Mouse (Mus musculus): ENCODE results near the gene Omp. TPM values are rescaled to one million over a fixed set of nuclear protein-coding genes. Genes with fewer than 3 reads are reported as not detected.

The Omp gene
- polyA plus RNA-seq, 1 experiment from 2014 or later, result 0.10 TPM

DNA sequence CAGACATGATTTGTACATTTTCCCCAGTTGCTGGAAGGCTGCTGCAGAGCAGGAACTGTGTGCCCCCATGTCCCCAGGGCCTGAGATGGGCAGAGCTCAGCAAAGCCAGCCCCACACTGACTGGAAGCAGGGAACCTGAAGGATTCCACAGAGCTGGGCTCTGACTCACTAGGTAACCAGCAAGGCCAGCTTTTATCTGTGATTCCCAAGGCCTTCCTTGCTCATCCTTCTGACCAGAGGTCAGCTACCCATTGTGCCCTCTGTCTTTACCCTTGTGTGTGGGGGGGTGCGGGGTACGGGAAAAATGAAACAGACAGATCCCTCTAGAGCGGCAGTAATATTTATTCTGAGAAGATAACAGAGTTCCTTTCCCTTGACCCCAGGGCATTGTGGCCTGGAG lies 24.1 kb downstream of the Omp start:
- H3K4me3 ChIP-seq, result no peak overlapping the region
- H3K4me1 ChIP-seq, result peaks cover 24% of the 10 kb centered on the region
- no peaks in the 10 kb centered on the region for H3K9me3 ChIP-seq (replicated peaks)
- H3K36me3 ChIP-seq, result no peaks in the 10 kb centered on the region
- H3K27ac ChIP-seq (replicated peaks), result no peak overlapping the region
- DNase-seq (ENCODE audit: low spot score), result no peak
- H3K27me3 ChIP-seq (ENCODE audit: low read depth, poor library complexity, severe bottlenecking), result no peaks in the 10 kb centered on the region; the same call in 1 of the 2 replicates
- WGBS, result 88% methylated on average over 3 of the region's 3 CpGs

DNA sequence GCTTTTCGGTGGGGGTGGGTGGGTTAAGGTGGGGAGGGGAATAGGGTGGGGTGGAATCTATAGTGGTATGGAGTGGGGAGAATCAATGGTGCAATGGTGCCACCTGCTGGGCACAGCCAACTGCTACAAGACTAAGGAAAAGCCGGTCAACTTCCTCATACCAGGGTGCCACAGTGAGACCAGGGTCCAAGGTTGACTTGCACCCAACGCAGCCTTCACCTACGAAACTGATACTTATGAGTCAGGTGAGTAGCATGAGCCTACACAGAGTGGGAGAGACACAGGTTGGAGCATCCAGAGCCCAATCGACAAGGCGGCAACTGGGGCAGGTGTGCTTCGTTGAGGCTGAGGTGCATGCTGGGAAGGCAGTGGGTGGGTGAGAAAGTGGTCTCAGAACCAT lies 25.0 kb downstream of the Omp start:
- Histone ChIP-seq H3K36me3 (no peaks in the 10 kb centered on the region), H3K9me3 (replicated peaks) (no peaks in the 10 kb centered on the region), H3K4me1 (peaks cover 25% of the 10 kb centered on the region), H3K27ac (replicated peaks) (no peak overlapping the region), H3K4me3 (peak overlapping the region; percentile 33), H3K27me3 (ENCODE audit: low read depth, poor library complexity, severe bottlenecking) (no peaks in the 10 kb centered on the region; the same call in 1 of the 2 replicates)
- 10% methylated on average over 7 of the region's 7 CpGs for WGBS
- peak; percentile 72 for DNase-seq (ENCODE audit: low spot score)

DNA sequence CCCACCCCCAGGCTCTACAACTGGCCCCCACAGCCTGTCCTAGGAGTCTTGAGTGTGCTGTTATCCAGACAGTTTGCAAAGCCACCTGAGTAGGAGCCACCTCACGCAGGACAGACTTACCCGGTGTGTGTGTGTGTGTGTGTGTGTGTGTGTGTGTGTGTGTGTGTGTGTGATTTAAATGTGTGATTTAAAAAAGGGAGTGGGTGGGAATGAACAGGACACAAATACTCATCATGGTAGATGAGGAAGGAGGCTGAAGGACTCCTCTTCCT lies 25.4 kb downstream of the Omp start:
- WGBS, result 86% methylated on average over 2 of the region's 2 CpGs
- peaks cover 25% of the 10 kb centered on the region for H3K4me1 ChIP-seq
- H3K27me3 ChIP-seq (ENCODE audit: low read depth, poor library complexity, severe bottlenecking), result no peaks in the 10 kb centered on the region; the same call in 1 of the 2 replicates
- no peak for DNase-seq (ENCODE audit: low spot score)
- H3K4me3 ChIP-seq, result no peak overlapping the region
- H3K36me3 ChIP-seq, result no peaks in the 10 kb centered on the region
- H3K27ac ChIP-seq (replicated peaks), result no peak overlapping the region
- no peaks in the 10 kb centered on the region for H3K9me3 ChIP-seq (replicated peaks)

DNA sequence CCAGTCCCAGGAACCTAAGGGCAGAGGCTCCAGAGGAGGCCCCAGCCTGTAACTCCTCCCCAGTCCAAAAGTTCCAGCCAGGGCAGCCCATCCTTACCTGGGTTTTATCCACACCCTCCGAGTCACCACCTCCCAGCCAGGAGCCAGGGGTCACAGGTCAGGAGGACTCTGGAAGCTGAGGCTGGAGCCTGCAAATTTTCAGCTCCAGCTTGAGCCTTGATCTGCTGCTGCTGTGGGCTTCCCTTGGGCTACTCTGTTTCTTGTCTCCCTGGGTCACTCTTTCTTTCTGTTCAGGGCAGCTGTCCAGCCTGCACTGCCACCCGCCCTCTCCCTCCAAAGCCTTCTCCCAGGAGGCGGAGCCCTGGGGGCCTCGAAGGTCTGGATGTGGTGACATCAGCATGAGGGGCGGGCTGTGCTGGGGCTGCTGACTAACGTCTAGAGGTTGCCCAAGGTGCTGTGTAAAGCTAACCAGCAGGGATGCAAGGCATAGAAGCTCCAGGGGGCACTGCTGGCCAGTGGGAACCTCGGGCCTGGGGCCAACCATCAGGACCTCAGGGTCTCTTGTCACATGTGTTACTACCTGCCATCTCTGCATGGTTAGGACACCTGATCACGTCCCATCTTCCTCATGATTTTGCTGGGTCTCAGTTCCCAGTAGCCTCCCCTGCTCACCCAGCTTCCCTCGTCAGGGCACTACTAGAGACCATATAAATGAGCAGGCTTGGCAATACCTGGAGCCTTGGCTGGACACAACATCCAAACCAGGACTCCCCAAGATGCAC lies 25.9 kb downstream of the Omp start, which contains the start of gene Myo7a:
Gene Myo7a, minus strand, starts transcription at position 346 of the 782 bp plus-strand sequence.
- peak; percentile 42 for DNase-seq (ENCODE audit: low spot score)

DNA sequence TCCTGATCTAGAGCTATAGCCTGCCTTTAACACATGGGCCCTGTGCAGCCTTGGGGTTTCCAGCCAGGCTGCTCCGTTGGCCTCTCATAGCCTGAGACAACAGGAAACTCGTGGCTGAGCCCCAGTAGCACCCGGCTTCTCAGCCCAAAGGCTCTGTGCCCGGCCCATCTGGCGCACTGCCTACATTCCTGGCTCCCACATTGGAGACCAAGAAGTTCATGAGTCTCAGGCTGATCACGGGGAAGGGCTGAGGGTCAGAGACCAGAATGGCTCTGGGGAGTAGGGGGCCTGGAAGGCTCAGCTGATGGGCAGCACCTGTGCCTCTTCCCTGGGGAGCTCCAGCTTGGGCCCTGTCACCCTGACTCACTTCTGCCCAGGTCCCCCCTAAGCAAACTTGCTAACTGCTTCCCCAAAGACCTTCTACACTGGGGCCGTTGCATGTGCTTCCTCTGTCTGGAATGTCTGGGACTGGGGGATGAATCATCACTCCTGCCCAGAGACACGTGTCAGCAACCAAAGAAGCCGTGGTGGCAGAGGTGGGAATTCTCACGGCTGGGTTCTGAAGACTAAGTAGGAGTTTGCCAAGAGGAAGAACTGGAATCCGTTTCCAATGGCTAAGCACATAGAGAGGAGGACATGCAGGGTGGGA lies 28.2 kb downstream of the Omp start:
- no peaks in the 10 kb centered on the region for H3K9me3 ChIP-seq (replicated peaks)
- no peaks in the 10 kb centered on the region for H3K36me3 ChIP-seq
- DNase-seq (ENCODE audit: low spot score), result no peak
- no peak overlapping the region for H3K27ac ChIP-seq (replicated peaks)
- 83% methylated on average over 11 of the region's 11 CpGs for WGBS
- peaks cover 13% of the 10 kb centered on the region for H3K27me3 ChIP-seq (ENCODE audit: low read depth, poor library complexity, severe bottlenecking)
- H3K4me3 ChIP-seq, result no peak overlapping the region
- H3K4me1 ChIP-seq, result peaks cover 25% of the 10 kb centered on the region

More for the DNA sequence above, 25.9 kb downstream of the Omp start, which contains the start of gene Myo7a:
- Histone ChIP-seq H3K9me3 (replicated peaks) (no peaks in the 10 kb centered on the region), H3K4me1 (peaks cover 25% of the 10 kb centered on the region), H3K27me3 (ENCODE audit: low read depth, poor library complexity, severe bottlenecking) (no peaks in the 10 kb centered on the region; the same call in 1 of the 2 replicates), H3K4me3 (peak within 1 kb of the TSS; percentile 33), H3K27ac (replicated peaks) (peak within 1 kb of the TSS; percentile 68), H3K36me3 (no peaks in the 10 kb centered on the region)
- 24% methylated on average over 9 of the region's 9 CpGs for WGBS

DNA sequence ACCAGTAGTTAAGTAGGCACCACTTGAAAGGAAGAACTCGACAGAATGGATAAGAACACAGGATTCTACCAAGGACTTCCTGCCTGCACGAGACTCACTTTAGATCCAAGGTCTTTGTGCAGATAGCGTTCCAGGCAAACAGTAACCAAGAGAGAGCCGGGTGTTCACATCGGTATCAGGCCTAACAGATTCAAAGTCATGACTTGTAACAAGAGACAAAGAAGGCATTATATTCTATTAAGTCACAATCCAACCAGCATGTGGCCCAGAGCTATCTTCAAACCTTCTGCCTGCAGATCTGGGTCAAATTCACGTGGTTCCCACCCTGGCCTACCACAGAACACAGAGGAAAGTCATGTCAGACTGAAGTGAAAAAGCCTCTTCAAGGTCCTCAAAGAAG lies 30.6 kb downstream of the Omp start:
- Histone ChIP-seq H3K4me1 (peaks cover 29% of the 10 kb centered on the region), H3K36me3 (no peaks in the 10 kb centered on the region), H3K9me3 (replicated peaks) (no peaks in the 10 kb centered on the region), H3K4me3 (no peak overlapping the region), H3K27me3 (ENCODE audit: low read depth, poor library complexity, severe bottlenecking) (peaks cover 38% of the 10 kb centered on the region), H3K27ac (replicated peaks) (no peak overlapping the region)
- WGBS, result 76% methylated on average over 6 of the region's 6 CpGs
- DNase-seq (ENCODE audit: low spot score), result no peak

DNA sequence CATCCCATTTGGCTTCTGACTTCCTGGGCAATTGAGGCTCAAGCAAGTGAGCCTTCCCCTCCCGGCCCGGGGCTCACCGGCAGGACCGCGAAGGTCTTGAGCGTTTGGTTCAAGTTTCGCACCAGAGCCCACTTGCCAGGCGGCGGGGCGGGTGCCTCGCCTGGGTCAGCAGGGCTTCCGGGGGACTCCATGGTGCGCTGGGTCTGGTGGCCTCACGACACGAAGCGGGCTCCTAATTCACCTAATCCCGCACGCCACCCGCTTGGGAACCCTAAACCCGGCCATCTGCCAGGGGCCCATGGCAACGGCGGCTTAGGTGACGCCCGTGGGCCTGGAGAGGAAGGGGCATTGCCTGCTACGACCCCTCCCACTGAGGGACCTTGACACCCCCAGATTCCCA lies 34.1 kb downstream of the Omp start:
- peak; percentile 40 for DNase-seq (ENCODE audit: low spot score)
- Histone ChIP-seq H3K4me3 (peak overlapping the region; percentile 46), H3K36me3 (no peaks in the 10 kb centered on the region), H3K9me3 (replicated peaks) (no peaks in the 10 kb centered on the region), H3K27ac (replicated peaks) (peak overlapping the region; percentile 19; the same call in 1 of the 2 replicates), H3K4me1 (peaks cover 12% of the 10 kb centered on the region), H3K27me3 (ENCODE audit: low read depth, poor library complexity, severe bottlenecking) (peaks cover 44% of the 10 kb centered on the region)
- WGBS, result 4% methylated on average over 25 of the region's 25 CpGs

DNA sequence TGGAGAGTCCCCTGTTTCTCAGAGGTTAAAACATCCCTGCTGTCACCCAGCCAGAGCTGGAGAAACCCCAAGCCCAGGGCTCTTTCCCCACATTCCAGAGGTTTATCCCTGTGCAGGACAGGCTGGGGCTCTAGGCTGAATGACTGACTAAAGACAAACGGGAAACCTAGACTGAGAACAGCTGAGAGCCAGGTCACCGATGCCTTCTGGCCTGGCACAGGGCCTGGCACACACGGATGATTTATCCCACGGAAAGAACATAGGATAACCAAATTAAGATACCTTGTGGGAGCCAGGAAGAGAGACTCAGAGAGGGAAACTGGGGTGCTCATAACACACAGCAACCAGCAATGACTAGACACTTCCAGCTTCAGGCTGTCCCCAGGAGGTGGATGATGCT lies 35.5 kb downstream of the Omp start:
- DNase-seq (ENCODE audit: low spot score), result no peak
- H3K27ac ChIP-seq (replicated peaks), result no peak overlapping the region
- no peaks in the 10 kb centered on the region for H3K36me3 ChIP-seq
- peaks cover 15% of the 10 kb centered on the region for H3K4me1 ChIP-seq
- H3K9me3 ChIP-seq (replicated peaks), result no peaks in the 10 kb centered on the region
- WGBS, result 81% methylated on average over 4 of the region's 4 CpGs
- no peak overlapping the region for H3K4me3 ChIP-seq
- peaks cover 44% of the 10 kb centered on the region for H3K27me3 ChIP-seq (ENCODE audit: low read depth, poor library complexity, severe bottlenecking)

DNA sequence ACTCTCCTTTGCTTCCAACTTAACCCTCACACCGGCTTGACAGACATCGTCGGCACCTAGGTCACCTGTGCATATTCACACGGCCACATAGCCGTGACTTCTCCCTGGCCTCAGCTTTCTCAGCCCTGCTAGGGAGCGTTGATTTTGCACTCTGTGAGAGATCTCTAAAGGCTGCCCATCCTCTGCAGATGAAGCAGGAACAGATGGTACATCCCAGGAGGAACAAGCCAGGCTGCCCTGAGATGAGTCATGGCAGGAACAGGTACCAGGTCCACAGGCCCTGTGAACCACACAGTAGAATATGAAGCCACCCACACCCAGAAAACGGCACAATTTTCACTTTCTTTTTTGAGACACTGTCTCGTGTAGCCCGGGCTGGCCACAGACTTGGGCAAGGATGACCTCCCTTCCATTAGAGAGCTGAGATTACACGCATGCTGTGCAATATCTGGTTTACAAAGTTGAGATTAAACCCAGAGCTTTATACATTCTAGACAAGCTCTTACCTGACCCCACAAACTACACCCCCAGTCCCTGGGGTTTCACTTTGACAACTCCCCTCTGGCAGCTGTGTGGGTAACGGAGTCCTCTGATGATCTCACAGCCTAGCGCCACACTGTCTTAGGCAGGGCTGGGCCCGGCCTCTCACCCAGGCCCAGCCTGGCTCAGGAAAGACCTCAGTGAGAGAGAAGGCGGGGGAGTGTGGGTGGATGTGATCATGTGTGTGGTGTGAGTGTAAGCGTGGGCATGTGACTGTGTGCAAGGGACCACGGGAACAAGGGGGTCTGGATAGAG lies 36.5 kb downstream of the Omp start:
- Histone ChIP-seq H3K9me3 (replicated peaks) (no peaks in the 10 kb centered on the region), H3K36me3 (no peaks in the 10 kb centered on the region), H3K4me1 (peaks cover 20% of the 10 kb centered on the region), H3K27ac (replicated peaks) (no peak overlapping the region), H3K4me3 (no peak overlapping the region), H3K27me3 (ENCODE audit: low read depth, poor library complexity, severe bottlenecking) (peaks cover 44% of the 10 kb centered on the region)
- no peak for DNase-seq (ENCODE audit: low spot score)
- WGBS, result 83% methylated on average over 16 of the region's 16 CpGs

DNA sequence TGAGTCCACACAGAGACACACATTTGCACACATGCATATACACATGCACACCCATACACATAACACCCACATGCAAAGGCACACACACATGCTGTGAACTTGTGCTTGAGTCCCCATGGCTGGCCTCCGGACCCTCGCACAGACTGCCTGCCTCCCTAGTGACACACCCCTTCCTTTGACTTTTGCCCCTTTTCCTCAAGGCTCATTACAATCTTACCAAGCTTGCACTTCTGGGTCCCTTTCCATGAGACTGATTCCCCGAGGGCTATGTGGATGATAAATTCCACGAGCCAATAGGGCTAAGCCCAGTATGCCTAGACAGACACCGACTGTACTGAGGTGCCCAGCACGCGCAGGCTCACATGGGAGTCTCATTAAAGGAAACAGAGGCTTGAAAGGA lies 39.0 kb downstream of the Omp start:
- WGBS, result 88% methylated on average over 7 of the region's 7 CpGs
- DNase-seq (ENCODE audit: low spot score), result no peak

DNA sequence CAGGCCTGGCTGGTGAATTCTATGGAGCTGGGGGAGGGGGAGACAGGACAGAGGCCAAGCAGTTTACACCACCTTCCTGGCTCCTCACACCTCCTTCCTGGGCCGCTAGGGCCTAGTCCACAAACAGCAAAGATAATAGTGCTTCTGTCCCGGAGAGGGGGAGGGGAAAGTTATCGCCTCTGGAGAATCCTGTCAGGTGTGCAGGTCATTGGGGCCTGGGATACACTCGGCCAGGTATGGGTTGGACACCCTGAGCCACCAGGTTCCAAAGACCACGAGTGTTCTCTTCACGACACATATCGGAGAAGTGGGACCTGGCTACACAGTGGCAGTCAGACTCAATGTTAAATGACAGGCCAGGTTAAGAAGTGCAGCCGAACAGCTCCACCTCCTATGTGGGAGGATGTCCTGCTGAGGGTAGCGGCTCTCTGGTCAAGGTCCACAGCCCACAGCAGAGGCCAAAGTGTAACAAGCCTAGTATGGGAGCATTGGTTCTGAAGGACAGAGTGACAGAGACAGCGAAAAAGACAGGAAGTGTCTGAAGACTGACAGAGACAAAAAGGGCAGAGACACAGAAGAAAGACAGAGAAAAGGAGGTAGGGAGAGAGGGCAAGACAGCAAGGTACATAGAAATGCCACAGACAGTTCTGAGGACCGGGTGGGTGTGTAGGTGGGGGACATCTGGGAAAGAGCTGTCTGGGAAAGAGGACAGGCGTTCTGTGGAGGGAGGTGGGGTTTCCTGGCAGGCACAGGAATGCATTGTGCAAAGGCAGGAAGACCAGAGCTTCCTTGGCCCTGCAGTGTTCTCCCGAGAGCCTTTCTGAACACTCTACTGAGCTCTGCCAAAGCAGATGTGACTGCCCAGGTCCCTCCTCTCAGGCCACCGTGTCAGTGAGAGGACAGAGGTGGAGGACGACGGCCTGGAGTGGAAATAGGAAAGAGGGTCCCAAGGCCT lies 40.5 kb downstream of the Omp start:
- H3K36me3 ChIP-seq, result no peaks in the 10 kb centered on the region
- H3K4me1 ChIP-seq, result peaks cover 20% of the 10 kb centered on the region
- WGBS, result 65% methylated on average over 16 of the region's 16 CpGs
- H3K9me3 ChIP-seq (replicated peaks), result no peaks in the 10 kb centered on the region
- H3K4me3 ChIP-seq, result no peak overlapping the region
- 0 out of 2 replicates have a peak overlapping the region, but pooled peaks have one; percentile 17 for H3K27ac ChIP-seq (replicated peaks)
- no peak for DNase-seq (ENCODE audit: low spot score)
- peaks cover 7% of the 10 kb centered on the region for H3K27me3 ChIP-seq (ENCODE audit: low read depth, poor library complexity, severe bottlenecking)

More for the DNA sequence above, 39.0 kb downstream of the Omp start:
- Histone ChIP-seq H3K36me3 (no peaks in the 10 kb centered on the region), H3K27me3 (ENCODE audit: low read depth, poor library complexity, severe bottlenecking) (peaks cover 22% of the 10 kb centered on the region), H3K4me3 (no peak overlapping the region), H3K27ac (replicated peaks) (no peak overlapping the region), H3K4me1 (peaks cover 27% of the 10 kb centered on the region), H3K9me3 (replicated peaks) (no peaks in the 10 kb centered on the region)

DNA sequence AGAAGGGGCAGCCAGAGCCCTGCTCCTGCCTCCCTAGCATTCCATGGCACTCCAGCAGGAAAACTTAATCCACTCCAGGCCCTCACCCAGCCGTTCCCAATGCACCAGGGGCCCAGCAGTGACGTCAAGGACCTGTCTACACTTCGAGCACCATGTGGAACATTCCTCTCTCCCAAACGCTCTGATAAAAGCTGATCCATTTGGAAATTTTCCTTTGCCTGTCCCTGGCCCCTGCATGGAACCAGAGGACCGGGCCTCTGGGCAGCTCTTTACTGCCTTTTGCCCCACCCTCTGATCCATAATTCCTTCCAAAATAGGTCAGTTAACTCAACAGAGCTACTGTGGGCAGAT lies 41.4 kb downstream of the Omp start:
- Histone ChIP-seq H3K9me3 (replicated peaks) (no peaks in the 10 kb centered on the region), H3K4me1 (peaks cover 20% of the 10 kb centered on the region), H3K36me3 (no peaks in the 10 kb centered on the region), H3K27ac (replicated peaks) (peak overlapping the region; percentile 43; the same call in 1 of the 2 replicates), H3K27me3 (ENCODE audit: low read depth, poor library complexity, severe bottlenecking) (no peaks in the 10 kb centered on the region), H3K4me3 (no peak overlapping the region)
- 87% methylated on average over 5 of the region's 5 CpGs for WGBS
- no peak for DNase-seq (ENCODE audit: low spot score)
